ENCODE assay signal across 11 mouse cellular contexts in genomic region chr2:157075226-157075625, GRCm38 (mm10). TPM values are rescaled to one million over a fixed set of nuclear protein-coding genes. Genes with fewer than 3 reads are reported as not detected.
A peak's percentile ranks its signal among the peaks of the same experiment; 100 is the strongest.
DNase-seq lines count a peak whose midpoint lies in the region; ATAC-seq lines count a peak whose summit lies in the region.
"Had no signal": no experiment of that assay in that cellular context is flagged by ENCODE, and none has a peak within 500 bp of the region (broad histone marks: within the 10 kb centered on the region; RNA-seq: fewer than 3 reads in every experiment).

No protein-coding gene starts in this region.

- peak overlapping the region; percentile 94; the same call in 1 of the 2 replicates for H3K4me2 ChIP-seq in midbrain, embryonic 11.5 days

- H3K36me3 ChIP-seq in heart, embryonic 10.5 days = peaks cover 24% of the 10 kb centered on the region
- H3K36me3 ChIP-seq in embryonic facial prominence, embryonic 10.5 days (replicated peaks) = peaks cover 65% of the 10 kb centered on the region
- H3K36me3 ChIP-seq in hindbrain, embryonic 10.5 days = peaks cover 65% of the 10 kb centered on the region
- H3K36me3 ChIP-seq in midbrain, embryonic 11.5 days (ENCODE audit: control insufficient read depth, insufficient read depth, low read length) = peaks cover 2% of the 10 kb centered on the region; the same call in 1 of the 2 replicates

- H3K9ac ChIP-seq in midbrain, embryonic 11.5 days (ENCODE audit: low read length) = no peak overlapping the region

- no peak for DNase-seq in heart, embryonic 10.5 days (ENCODE audit: low spot score)
- no peak for DNase-seq in heart, postnatal 25 days (ENCODE audit: low spot score)
- DNase-seq in embryonic facial prominence, embryonic 10.5 days (ENCODE audit: low spot score) = no peak
- DNase-seq in hindbrain, embryonic 10.5 days (ENCODE audit: low spot score) = no peak
- no peak for DNase-seq in midbrain, embryonic 11.5 days (ENCODE audit: low spot score, missing footprints)
- no peak for DNase-seq in adrenal gland, postnatal 10 days
- DNase-seq in thymus, postnatal 14 days = no peak
- DNase-seq in c-Kit-positive CD71-positive TER-119-positive erythroid progenitor cells, embryonic 14.5 days (ENCODE audit: low spot score) = no peak

- H3K9me3 ChIP-seq in heart, embryonic 10.5 days = no peaks in the 10 kb centered on the region
- H3K9me3 ChIP-seq in embryonic facial prominence, embryonic 10.5 days = no peaks in the 10 kb centered on the region
- H3K9me3 ChIP-seq in hindbrain, embryonic 10.5 days = no peaks in the 10 kb centered on the region
- no peaks in the 10 kb centered on the region for H3K9me3 ChIP-seq in midbrain, embryonic 11.5 days (ENCODE audit: control insufficient read depth, low read length)

- intact Hi-C loops in heart, postnatal 25 days (cut with DNase I) = loop anchor here (5.0 kb wide), 1 partner anchor 33 kb away; no protein-coding TSS in a partner anchor

- H3K4me3 ChIP-seq in heart, embryonic 10.5 days = peak overlapping the region; percentile 1; the same call in 1 of the 2 replicates
- H3K4me3 ChIP-seq in embryonic facial prominence, embryonic 10.5 days = peak overlapping the region; percentile 80; the same call in 1 of the 2 replicates
- H3K4me3 ChIP-seq in hindbrain, embryonic 10.5 days = peak overlapping the region; percentile 97
- no peak overlapping the region for H3K4me3 ChIP-seq in midbrain, embryonic 11.5 days (ENCODE audit: low read depth, low read length)

- WGBS in heart, embryonic 10.5 days = 80% methylated on average over 3 of the region's 3 CpGs
- 90% methylated on average over 3 of the region's 3 CpGs for WGBS in embryonic facial prominence, embryonic 10.5 days
- 90% methylated on average over 3 of the region's 3 CpGs for WGBS in hindbrain, embryonic 10.5 days
- 94% methylated on average over 3 of the region's 3 CpGs for WGBS in midbrain, embryonic 11.5 days

- 0 out of 2 replicates have a peak overlapping the region, but pooled peaks have one; percentile 7 for H3K27ac ChIP-seq in heart, embryonic 10.5 days
- 0 out of 2 replicates have a peak overlapping the region, but pooled peaks have one; percentile 3 for H3K27ac ChIP-seq in embryonic facial prominence, embryonic 10.5 days (replicated peaks)
- H3K27ac ChIP-seq in hindbrain, embryonic 10.5 days = peak overlapping the region; percentile 31; the same call in 1 of the 2 replicates
- H3K27ac ChIP-seq in midbrain, embryonic 11.5 days (ENCODE audit: low read depth, low read length) = no peak overlapping the region

- no peak for ATAC-seq in midbrain, embryonic 11.5 days (ENCODE audit: low FRiP score)
- ATAC-seq: CD4-positive, CD25-positive, alpha-beta regulatory T cell, adult 4 months had no signal

- H3K4me1 ChIP-seq in heart, embryonic 10.5 days = peaks cover 99% of the 10 kb centered on the region
- H3K4me1 ChIP-seq in embryonic facial prominence, embryonic 10.5 days = peaks cover 90% of the 10 kb centered on the region
- peaks cover 92% of the 10 kb centered on the region for H3K4me1 ChIP-seq in hindbrain, embryonic 10.5 days (replicated peaks)
- peaks cover 55% of the 10 kb centered on the region for H3K4me1 ChIP-seq in midbrain, embryonic 11.5 days (ENCODE audit: control insufficient read depth, insufficient read depth, low read length)

- peaks cover under 1% of the 10 kb centered on the region; the same call in 1 of the 2 replicates for H3K27me3 ChIP-seq in heart, embryonic 10.5 days (ENCODE audit: insufficient read depth, poor library complexity, severe bottlenecking)
- peaks cover 2% of the 10 kb centered on the region; the same call in 1 of the 2 replicates for H3K27me3 ChIP-seq in embryonic facial prominence, embryonic 10.5 days (replicated peaks; ENCODE audit: low read depth, poor library complexity, severe bottlenecking)
- H3K27me3 ChIP-seq in hindbrain, embryonic 10.5 days (ENCODE audit: insufficient read depth, poor library complexity, severe bottlenecking) = no peaks in the 10 kb centered on the region; the same call in 1 of the 2 replicates
- no peaks in the 10 kb centered on the region for H3K27me3 ChIP-seq in midbrain, embryonic 11.5 days (ENCODE audit: control insufficient read depth, insufficient read depth, low read length)

RNA-seq across cellular contexts. Expression of gene Soga1, which starts 3.8 kb away (rescaled TPM):
- polyA plus RNA-seq in heart, embryonic 10.5 days (2016; fragmentation: Nextera tagmentation; extraction: Ambion mirVana) = 2.2 and 3.9 TPM in 2 replicates
- 10 to 100 TPM; 11.9 to 14.1 TPM for total RNA-seq in heart, postnatal 25 days (2021)
- 4.5 and 4.7 TPM in 2 replicates for polyA plus RNA-seq in embryonic facial prominence, embryonic 10.5 days (2016; fragmentation: Nextera tagmentation; extraction: Ambion mirVana)
- 3.7 and 4.0 TPM in 2 replicates for polyA plus RNA-seq in hindbrain, embryonic 10.5 days (2016; fragmentation: Nextera tagmentation; extraction: Ambion mirVana)
- 5.2 and 6.0 TPM in 2 replicates for polyA plus RNA-seq in midbrain, embryonic 11.5 days (2014; fragmentation: Nextera tagmentation; extraction: Ambion mirVana)
- 10 to 100 TPM; 30.3 to 35.9 TPM for total RNA-seq in adrenal gland, postnatal 10 days (2021)

RNA-seq across cellular contexts. Expression of gene Tldc2, which starts 11.6 kb away (rescaled TPM):
- polyA plus RNA-seq in heart, embryonic 10.5 days (2016; fragmentation: Nextera tagmentation; extraction: Ambion mirVana) = not detected in 2 replicates
- total RNA-seq in heart, postnatal 25 days (2021) = not detected
- polyA plus RNA-seq in embryonic facial prominence, embryonic 10.5 days (2016; fragmentation: Nextera tagmentation; extraction: Ambion mirVana) = not detected in 2 replicates
- polyA plus RNA-seq in hindbrain, embryonic 10.5 days (2016; fragmentation: Nextera tagmentation; extraction: Ambion mirVana) = not detected in 2 replicates
- not detected in 2 replicates for polyA plus RNA-seq in midbrain, embryonic 11.5 days (2014; fragmentation: Nextera tagmentation; extraction: Ambion mirVana)
- total RNA-seq in adrenal gland, postnatal 10 days (2021) = not detected
- total RNA-seq: gastrocnemius, adult 8-10 months; left cerebral cortex, postnatal 25 days had no signal
- polyA plus RNA-seq: CD4-positive, CD25-positive, alpha-beta regulatory T cell, adult 4 months had no signal

RNA-seq across cellular contexts. Expression of gene Samhd1, which starts 59.8 kb away (rescaled TPM):
- 20.3 and 26.6 TPM in 2 replicates for polyA plus RNA-seq in heart, embryonic 10.5 days (2016; fragmentation: Nextera tagmentation; extraction: Ambion mirVana)
- 10 to 100 TPM; 21.6 to 22.4 TPM for total RNA-seq in heart, postnatal 25 days (2021)
- 26.7 and 27.8 TPM in 2 replicates for polyA plus RNA-seq in embryonic facial prominence, embryonic 10.5 days (2016; fragmentation: Nextera tagmentation; extraction: Ambion mirVana)
- 18.8 and 22.9 TPM in 2 replicates for polyA plus RNA-seq in hindbrain, embryonic 10.5 days (2016; fragmentation: Nextera tagmentation; extraction: Ambion mirVana)
- polyA plus RNA-seq in midbrain, embryonic 11.5 days (2014; fragmentation: Nextera tagmentation; extraction: Ambion mirVana) = 21.0 and 21.7 TPM in 2 replicates
- 10 to 100 TPM; 26.7 to 31.4 TPM for total RNA-seq in adrenal gland, postnatal 10 days (2021)
